Mouse (Mus musculus) embryonic facial prominence, embryonic 10.5 days (tissue): ENCODE results near the gene Armh1. TPM values are rescaled to one million over a fixed set of nuclear protein-coding genes. Genes with fewer than 3 reads are reported as not detected.
"Not testable (repeated sequence)": the region's sequence is repeated elsewhere in the genome, so short reads cannot be mapped to it uniquely, and the experiment has no call there.

Source experiments
- DNase-seq: peaks from one replicate; pipeline ENCODE4 v3.0.0-alpha.2; 2017; ENCODE audit warnings: low spot score
- H3K27ac ChIP-seq: fragments of 300-500 bp; sonication (generic); replicated peaks from 2 replicates; pipeline ENCODE4 v1.5.1; 2016; ENCODE audit warnings: mild to moderate bottlenecking
- H3K27me3 ChIP-seq: fragments of 300-500 bp; sonication (generic); replicated peaks from 2 replicates; pipeline ENCODE4 v1.6.1; 2016; ENCODE audit warnings: low read depth, mild to moderate bottlenecking; ENCODE audit not compliant: poor library complexity, severe bottlenecking
- H3K36me3 ChIP-seq: fragments of 300-500 bp; sonication (generic); replicated peaks from 2 replicates; pipeline ENCODE4 v1.6.1; 2016; ENCODE audit warnings: mild to moderate bottlenecking, moderate library complexity
- H3K4me1 ChIP-seq: fragments of 300-500 bp; sonication (generic); 2 replicates; pipeline ENCODE4 v1.6.1; 2016
- H3K4me3 ChIP-seq: fragments of 300-500 bp; sonication (generic); 2 replicates; pipeline ENCODE4 v1.5.1; 2016; ENCODE audit warnings: mild to moderate bottlenecking, moderate library complexity
- H3K9me3 ChIP-seq: fragments of 300-500 bp; sonication (generic); 2 replicates; pipeline ENCODE4 v1.6.1; 2016; ENCODE audit warnings: mild to moderate bottlenecking
- WGBS: fragments of 180-500 bp; shearing (Covaris S2); methylation state at CpG from one replicate; pipeline ENCODE4 v1.1.7; 2016; 5-methylcytosine and 5-hydroxymethylcytosine counted together
- polyA plus RNA-seq: library from polyadenylated mRNA; unstranded; fragments of >200 nt; fragmentation: Nextera tagmentation; extraction: Ambion mirVana; gene quantifications from 2 replicates; pipeline ENCODE4 v1.2.1, GENCODE M21; 2016

The Armh1 gene
- polyA plus RNA-seq, 1 experiment from 2014 or later, result 0.26 TPM

DNA sequence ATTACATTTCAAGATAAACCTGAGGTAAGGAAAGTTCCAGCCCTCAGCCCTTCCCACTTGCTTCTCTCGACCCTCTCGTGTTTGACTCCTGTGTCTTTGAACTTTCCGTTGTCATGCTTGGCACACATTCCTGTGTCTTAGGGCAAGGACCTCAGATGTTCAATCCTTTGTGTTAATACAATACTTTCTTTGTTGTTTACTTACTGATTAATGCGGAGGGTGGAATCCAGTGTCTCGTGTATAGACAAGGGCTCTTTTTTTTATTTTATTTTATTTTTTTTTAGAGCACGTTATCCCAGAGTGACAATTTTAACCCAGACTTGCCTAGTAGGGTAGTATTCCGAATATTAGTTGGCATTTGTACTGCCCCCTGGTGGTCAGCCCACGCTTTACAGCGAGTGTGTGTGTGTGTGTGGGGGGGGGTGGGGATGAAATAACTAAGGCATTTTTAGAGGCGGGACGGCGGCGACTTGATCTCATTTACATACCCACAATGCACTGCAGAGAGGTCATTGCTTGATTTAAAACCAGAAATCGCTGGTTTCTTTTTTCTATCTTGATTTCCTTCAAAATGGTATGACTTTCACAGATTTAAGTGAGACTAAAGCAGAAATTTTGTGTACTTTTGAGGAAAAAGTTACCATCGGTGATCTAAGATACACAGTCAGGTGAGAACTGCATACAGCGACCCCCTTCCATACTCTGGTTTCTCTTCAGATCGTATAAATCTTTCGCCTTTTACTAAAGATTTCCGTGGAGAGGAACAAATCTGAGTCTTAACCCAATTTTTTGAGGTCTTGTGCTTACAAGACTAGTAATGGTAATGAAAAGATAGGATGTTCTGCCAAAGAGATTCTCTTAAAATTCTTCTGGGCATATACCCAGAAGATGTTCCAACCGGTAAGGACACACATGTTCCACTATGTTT is 41.5 kb downstream of the Armh1 start:
- peak overlapping the region; percentile 27; the same call in 1 of the 2 replicates for H3K4me3 ChIP-seq
- H3K27me3 ChIP-seq, result no peaks in the 10 kb centered on the region
- 3% methylated on average over 20 of the region's 20 CpGs for WGBS
- no peaks in the 10 kb centered on the region for H3K9me3 ChIP-seq
- H3K27ac ChIP-seq, result peak overlapping the region; percentile 85
- DNase-seq, result peak; percentile 93
- peaks cover 18% of the 10 kb centered on the region for H3K4me1 ChIP-seq
- no peaks in the 10 kb centered on the region for H3K36me3 ChIP-seq

DNA sequence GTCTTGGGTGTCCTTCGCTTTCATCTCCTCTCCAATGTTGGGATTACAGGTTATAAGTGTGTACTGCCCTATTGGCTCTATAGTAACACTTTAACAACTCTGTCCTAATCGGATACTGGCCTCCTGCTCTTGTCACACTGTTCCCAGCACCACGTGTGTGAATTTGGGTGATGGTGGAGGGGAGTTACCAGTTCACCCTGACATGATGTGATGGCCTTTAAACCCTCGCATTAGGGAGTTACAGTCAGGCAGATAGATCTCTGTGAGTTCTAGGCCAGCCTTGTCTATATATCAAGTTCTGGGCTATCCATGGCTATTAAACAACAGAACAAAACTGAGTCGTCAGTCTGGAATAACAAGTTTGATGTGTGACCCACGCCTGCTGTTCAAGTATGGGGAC is 42.3 kb downstream of the Armh1 start:
- Histone ChIP-seq H3K27ac (no peak overlapping the region; the same call in 1 of the 2 replicates), H3K36me3 (no peaks in the 10 kb centered on the region), H3K4me1 (peaks cover 18% of the 10 kb centered on the region), H3K4me3 (no peak overlapping the region), H3K27me3 (no peaks in the 10 kb centered on the region), H3K9me3 (no peaks in the 10 kb centered on the region)
- no peak for DNase-seq
- WGBS, result 77% methylated on average over 6 of the region's 6 CpGs

- DNase-seq, result no peak
- Histone ChIP-seq H3K9me3 (no peaks in the 10 kb centered on the region), H3K4me3 (no peak overlapping the region; the same call in 1 of the 2 replicates), H3K36me3 (no peaks in the 10 kb centered on the region), H3K4me1 (no peaks in the 10 kb centered on the region; the same call in 1 of the 2 replicates), H3K27me3 (no peaks in the 10 kb centered on the region), H3K27ac (peak overlapping the region; percentile 55; the same call in 1 of the 2 replicates)
- WGBS, result 63% methylated on average over 4 of the region's 4 CpGs
Measured at GRCm38 (mm10) chr4:117202992-117203354, 49.0 kb downstream of the Armh1 start.

GRCm38 (mm10) chr4:117202046-117202991 is 49.6 kb downstream of the Armh1 start:
- Histone ChIP-seq H3K4me1 (no peaks in the 10 kb centered on the region; the same call in 1 of the 2 replicates), H3K9me3 (no peaks in the 10 kb centered on the region), H3K27me3 (no peaks in the 10 kb centered on the region), H3K36me3 (no peaks in the 10 kb centered on the region), H3K4me3 (peak overlapping the region; percentile 52), H3K27ac (peak overlapping the region; percentile 94)
- 1% methylated on average over 25 of the region's 25 CpGs for WGBS
- peak; percentile 61 for DNase-seq

GRCm38 (mm10) chr4:117191804-117192203 is 60.1 kb downstream of the Armh1 start:
- Histone ChIP-seq H3K4me1 (peaks cover 6% of the 10 kb centered on the region; the same call in 1 of the 2 replicates), H3K36me3 (no peaks in the 10 kb centered on the region), H3K27me3 (no peaks in the 10 kb centered on the region), H3K9me3 (0 out of 2 replicates have a peak, but pooled peaks cover 2% of the 10 kb centered on the region), H3K4me3 (no peak overlapping the region), H3K27ac (no peak overlapping the region)
- WGBS, result 95% methylated on average over 14 of the region's 14 CpGs
- DNase-seq, result no peak

GRCm38 (mm10) chr4:117190660-117191059 is 61.3 kb downstream of the Armh1 start:
- peaks cover 6% of the 10 kb centered on the region; the same call in 1 of the 2 replicates for H3K4me1 ChIP-seq
- no peak overlapping the region for H3K4me3 ChIP-seq
- WGBS, result 71% methylated on average over 7 of the region's 7 CpGs
- 0 out of 2 replicates have a peak, but pooled peaks cover 2% of the 10 kb centered on the region for H3K9me3 ChIP-seq
- no peak for DNase-seq
- H3K27me3 ChIP-seq, result no peaks in the 10 kb centered on the region
- no peaks in the 10 kb centered on the region for H3K36me3 ChIP-seq
- 0 out of 2 replicates have a peak overlapping the region, but pooled peaks have one; percentile 7 for H3K27ac ChIP-seq

GRCm38 (mm10) chr4:117189856-117190543 is 61.9 kb downstream of the Armh1 start:
- 0 out of 2 replicates have a peak, but pooled peaks cover 2% of the 10 kb centered on the region for H3K9me3 ChIP-seq
- H3K4me3 ChIP-seq, result peak overlapping the region; percentile 50; the same call in 1 of the 2 replicates
- WGBS, result 1% methylated on average over 9 of the region's 9 CpGs

GRCm38 (mm10) chr4:117189382-117189855 is 62.5 kb downstream of the Armh1 start:
- Histone ChIP-seq H3K4me3 (peak overlapping the region; percentile 50), H3K27me3 (no peaks in the 10 kb centered on the region), H3K36me3 (no peaks in the 10 kb centered on the region), H3K9me3 (0 out of 2 replicates have a peak, but pooled peaks cover 2% of the 10 kb centered on the region), H3K4me1 (peaks cover 6% of the 10 kb centered on the region; the same call in 1 of the 2 replicates), H3K27ac (peak overlapping the region; percentile 93)
- WGBS, result 2% methylated on average over 16 of the region's 16 CpGs
- peak; percentile 80 for DNase-seq

More at GRCm38 (mm10) chr4:117189856-117190543, 61.9 kb downstream of the Armh1 start:
- Histone ChIP-seq H3K27me3 (no peaks in the 10 kb centered on the region), H3K4me1 (peaks cover 6% of the 10 kb centered on the region; the same call in 1 of the 2 replicates), H3K27ac (peak overlapping the region; percentile 93), H3K36me3 (no peaks in the 10 kb centered on the region)
- peak; percentile 69 for DNase-seq

DNA sequence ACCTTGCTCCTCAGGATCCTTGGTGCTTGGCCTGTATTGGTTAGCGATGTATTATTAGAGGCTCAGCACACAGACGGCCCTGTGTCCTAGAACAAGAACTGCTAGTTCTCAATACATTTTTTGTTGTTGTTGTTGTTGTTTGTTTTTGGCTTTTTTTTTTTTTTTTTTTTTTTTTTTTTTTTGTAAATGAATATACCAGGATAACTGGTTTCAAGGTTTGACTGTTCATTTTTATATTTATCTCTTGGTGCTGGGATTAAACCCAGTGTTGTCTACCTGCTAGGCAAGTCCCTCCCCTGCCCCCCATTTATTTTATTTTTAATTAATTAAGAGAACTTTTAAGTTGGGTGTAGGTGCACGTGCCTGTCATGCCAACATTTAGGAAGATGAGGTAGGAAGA is 63.0 kb downstream of the Armh1 start:
- no peak for DNase-seq
- Histone ChIP-seq H3K4me3 (peak overlapping the region; percentile 50), H3K4me1 (peaks cover 6% of the 10 kb centered on the region; the same call in 1 of the 2 replicates), H3K27me3 (no peaks in the 10 kb centered on the region), H3K36me3 (no peaks in the 10 kb centered on the region), H3K9me3 (0 out of 2 replicates have a peak, but pooled peaks cover 2% of the 10 kb centered on the region), H3K27ac (peak overlapping the region; percentile 93)
- WGBS, result 53% methylated on average over 3 of the region's 3 CpGs

DNA sequence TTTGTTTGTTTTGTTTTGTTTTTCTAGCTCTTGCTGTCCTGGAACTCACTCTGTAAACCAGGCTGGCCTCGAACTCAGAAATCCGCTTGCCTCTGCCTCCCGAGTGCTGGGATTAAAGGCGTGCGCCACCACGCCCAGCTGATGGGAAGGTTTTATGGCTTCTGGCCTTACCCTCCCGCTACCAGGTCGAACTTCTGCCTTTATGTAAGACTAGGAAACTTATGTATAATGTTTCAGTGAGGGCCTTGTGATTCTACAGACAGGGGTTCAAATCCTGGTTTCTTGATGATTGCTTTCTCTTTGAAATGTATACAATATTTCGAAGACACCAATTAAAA is 69.2 kb downstream of the Armh1 start:
- not testable (repeated sequence) for H3K27me3 ChIP-seq, DNase-seq, H3K9me3 ChIP-seq
- Histone ChIP-seq H3K27ac (peak overlapping the region; percentile 93), H3K4me3 (peak overlapping the region; percentile 88), H3K36me3 (peaks cover 26% of the 10 kb centered on the region), H3K4me1 (peaks cover 16% of the 10 kb centered on the region)
- 14% methylated on average over 9 of the region's 9 CpGs for WGBS

DNA sequence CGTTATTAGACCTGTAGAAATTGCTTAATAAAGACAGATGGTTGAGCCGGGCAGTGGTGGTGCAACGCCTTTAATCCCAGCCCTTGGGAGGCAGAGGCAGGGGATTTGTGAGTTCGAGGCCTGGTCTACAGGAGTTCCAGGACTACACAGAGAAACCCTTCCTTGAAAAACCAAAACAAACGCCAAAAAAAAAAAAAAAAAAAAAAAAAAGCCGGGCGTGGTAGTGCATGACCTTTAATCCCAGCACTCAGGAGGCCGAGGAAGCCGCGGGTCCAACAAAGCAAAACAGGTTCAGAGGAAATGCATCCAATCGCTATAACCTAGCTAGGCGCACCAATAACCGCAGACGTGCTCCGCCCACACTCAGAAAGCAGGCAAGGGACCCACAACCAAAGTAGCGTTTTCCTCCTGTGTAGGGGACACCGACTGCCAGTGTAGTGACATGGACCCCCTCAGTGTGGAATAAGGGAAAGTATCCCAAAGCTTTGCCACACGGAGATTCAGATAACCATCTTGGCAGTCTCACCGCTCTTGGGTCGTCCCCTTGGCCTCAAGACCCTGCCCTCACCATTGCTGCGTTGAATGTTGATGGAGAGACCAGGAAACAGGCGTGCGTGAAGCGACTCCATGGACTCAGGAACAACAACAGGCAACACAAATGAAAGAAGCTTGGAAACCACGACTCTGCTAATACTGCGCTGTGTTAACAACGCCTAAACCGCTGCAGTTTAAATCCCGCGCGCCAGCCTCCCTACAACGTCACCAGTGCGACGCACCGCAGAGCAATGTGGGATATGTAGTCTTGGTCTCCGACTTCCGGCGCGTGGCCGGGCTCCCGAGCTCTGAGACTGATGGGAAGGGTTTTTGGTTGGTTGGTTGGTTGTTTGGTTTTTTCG is 69.8 kb downstream of the Armh1 start, which contains the start of gene Kif2c:
Gene Kif2c (minus strand): TSS at position 777 of the 896 bp plus-strand sequence.
- peak; percentile 93 for DNase-seq
- peaks cover 16% of the 10 kb centered on the region for H3K4me1 ChIP-seq

More for the DNA sequence above, 69.8 kb downstream of the Armh1 start, which contains the start of gene Kif2c:
- no peaks in the 10 kb centered on the region for H3K9me3 ChIP-seq
- H3K27me3 ChIP-seq, result no peaks in the 10 kb centered on the region
- WGBS, result 1% methylated on average over 42 of the region's 42 CpGs
- H3K36me3 ChIP-seq, result peaks cover 32% of the 10 kb centered on the region
- peak within 1 kb of the TSS; percentile 93 for H3K27ac ChIP-seq
- peak within 1 kb of the TSS; percentile 88 for H3K4me3 ChIP-seq
